Mouse (Mus musculus) T-cell, adult 66 days (primary cell): Measurements from ENCODE around the gene Olfr967. TPM values are rescaled to one million over a fixed set of nuclear protein-coding genes. Genes with fewer than 3 reads are reported as not detected.

Experiments
- total RNA-seq, 2 experiments: library from RNA; stranded (reverse); gene quantifications; 3 replicates in 1 of 2; 4 replicates in 1 of 2; pipeline ENCODE4 v1.2.4; 2023

The Olfr967 gene
- total RNA-seq: not detected

DNA sequence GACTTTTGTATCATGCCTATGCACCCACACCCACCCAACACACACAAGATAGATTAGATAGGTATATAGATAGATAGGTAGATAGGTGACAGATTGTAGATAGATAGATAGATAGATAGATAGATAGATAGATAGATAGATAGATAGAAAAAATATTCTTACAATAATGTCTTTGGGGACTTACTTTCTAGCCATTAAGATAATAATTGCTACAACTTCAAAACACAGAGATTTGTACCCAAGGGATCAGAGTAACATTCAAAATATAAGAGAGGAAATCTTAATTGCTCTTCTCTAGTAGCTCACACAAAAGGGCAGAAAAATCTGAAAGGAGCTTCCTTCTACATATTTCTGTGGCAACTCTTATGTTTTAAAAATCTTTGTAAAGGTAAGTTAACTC is at the start of gene Olfr967:
Gene Olfr967, plus strand, starts transcription at position 301 of the 400 bp plus-strand sequence.

DNA sequence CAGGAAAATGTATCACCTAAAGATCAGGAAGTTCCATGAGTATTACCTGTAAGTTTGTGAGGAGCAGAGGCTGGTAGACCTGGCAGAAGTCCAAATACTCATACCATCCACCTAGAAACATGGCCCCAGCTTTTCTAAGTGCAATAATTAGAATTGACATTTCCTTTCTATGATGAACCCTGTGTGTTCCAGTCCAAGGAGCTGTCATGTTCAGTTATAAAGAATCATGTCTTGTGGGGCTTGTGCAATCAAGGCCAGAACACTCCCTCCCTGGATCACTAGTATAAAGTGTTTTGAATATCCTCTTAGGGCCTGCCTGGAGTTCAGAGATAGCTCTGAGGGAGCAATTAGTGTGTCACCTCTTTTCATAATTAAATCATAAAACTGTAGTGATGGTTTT is 39.0 kb upstream of the Olfr967 start, which contains the start of gene Olfr149:
Gene Olfr149, minus strand, starts transcription at position 101 of the 400 bp plus-strand sequence.

GRCm38 (mm10) chr9:39711053-39711452 is 35.0 kb upstream of the Olfr967 start, which contains the start of gene Olfr965:
Gene Olfr965, plus strand, starts transcription at chr9:39711353.

DNA sequence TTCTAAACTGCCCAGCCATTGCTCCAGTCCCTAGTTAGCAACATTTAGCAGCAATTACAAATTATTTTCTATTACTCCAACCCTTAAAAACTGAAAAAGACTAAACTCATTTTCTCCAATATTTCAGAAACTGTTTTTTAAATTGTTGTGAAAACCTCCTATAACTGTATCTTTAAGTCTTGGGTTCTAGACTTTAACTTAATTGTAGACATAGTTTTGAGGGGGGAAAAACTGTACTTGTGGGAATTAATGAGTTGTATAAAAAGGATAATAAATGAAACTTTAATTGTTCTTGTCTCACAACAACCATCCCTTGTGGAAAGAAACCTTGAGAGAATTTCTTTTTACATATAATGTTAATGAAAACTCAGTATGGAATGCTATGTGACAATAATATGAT is 15.4 kb upstream of the Olfr967 start, which contains the start of gene Olfr150:
Gene Olfr150, plus strand, starts transcription at position 301 of the 400 bp plus-strand sequence.

DNA sequence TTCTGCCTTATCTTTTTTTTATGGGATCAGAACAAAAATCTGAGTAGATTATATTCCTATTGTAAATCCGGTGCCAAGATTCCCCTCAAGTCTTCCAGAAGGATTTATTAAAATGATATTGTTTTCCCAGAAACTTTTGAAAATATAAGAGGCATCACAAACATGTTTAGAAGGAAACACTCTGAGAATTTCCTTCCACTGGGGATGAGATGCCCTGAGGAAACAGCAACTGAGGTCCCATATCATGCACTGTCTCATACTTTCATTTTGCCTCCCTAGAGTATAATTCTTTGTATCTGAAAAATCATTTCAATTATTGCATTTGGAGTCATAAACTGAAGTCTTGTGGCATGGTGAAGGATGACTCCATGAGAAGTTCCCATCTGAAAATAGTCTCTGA is 37.1 kb downstream of the Olfr967 start, which contains the start of gene Olfr968:
Gene Olfr968, minus strand, starts transcription at position 101 of the 400 bp plus-strand sequence.

DNA sequence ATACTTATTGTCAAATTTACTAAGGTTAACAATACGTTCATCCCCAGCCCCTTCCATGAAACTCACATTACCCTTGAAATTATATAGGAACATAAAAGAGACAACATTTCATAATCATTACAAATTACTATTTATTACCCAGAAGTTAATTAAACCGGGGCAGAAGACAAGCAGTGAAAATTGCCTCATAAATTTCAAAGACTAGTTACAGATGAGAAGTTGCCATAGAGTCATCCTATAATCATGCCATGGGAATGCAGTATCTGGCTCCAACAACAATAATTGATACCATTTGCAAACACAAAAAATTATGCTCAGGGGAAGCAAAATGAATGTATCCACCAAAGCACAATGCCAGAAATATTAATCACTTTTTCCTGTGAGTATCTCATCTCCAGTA is 44.5 kb downstream of the Olfr967 start, which contains the start of gene Olfr969:
Gene Olfr969, plus strand, starts transcription at position 388 of the 400 bp plus-strand sequence.

Other genes with a start within 250 kb of the Olfr967 start
- gene Olfr957, start 230.4 kb upstream of the Olfr967 start, total RNA-seq: not detected
- gene Olfr958, start 192.2 kb upstream of the Olfr967 start, total RNA-seq: not detected
- gene Olfr959, start 170.7 kb upstream of the Olfr967 start, total RNA-seq: not detected
- gene AW551984, start 141.8 kb upstream of the Olfr967 start, total RNA-seq: not detected
- gene Olfr148, start 135.6 kb upstream of the Olfr967 start, total RNA-seq: not detected
- not detected for gene Olfr960, start 124.9 kb upstream of the Olfr967 start, total RNA-seq
- gene Olfr961, start 101.2 kb upstream of the Olfr967 start, total RNA-seq: not detected
- gene Olfr963, start 79.0 kb upstream of the Olfr967 start, total RNA-seq: not detected
- not detected for gene Olfr149, start 39.1 kb upstream of the Olfr967 start, total RNA-seq
- gene Olfr965, start 34.9 kb upstream of the Olfr967 start, total RNA-seq: not detected
- gene Olfr150, start 15.3 kb upstream of the Olfr967 start, total RNA-seq: not detected
- gene Olfr968, start 37.0 kb downstream of the Olfr967 start, total RNA-seq: not detected
- gene Olfr969, start 44.7 kb downstream of the Olfr967 start, total RNA-seq: not detected
- gene Olfr970, start 62.6 kb downstream of the Olfr967 start, total RNA-seq: not detected
- gene Olfr971, start 90.6 kb downstream of the Olfr967 start, total RNA-seq: not detected
- gene Olfr972, start 120.2 kb downstream of the Olfr967 start, total RNA-seq: not detected
- not detected for gene Olfr229, start 161.1 kb downstream of the Olfr967 start, total RNA-seq
- gene Olfr974, start 191.3 kb downstream of the Olfr967 start, total RNA-seq: not detected
- not detected for gene Olfr975, start 205.8 kb downstream of the Olfr967 start, total RNA-seq
- not detected for gene Olfr976, start 214.9 kb downstream of the Olfr967 start, total RNA-seq
- not detected for gene Olfr978, start 245.9 kb downstream of the Olfr967 start, total RNA-seq